Mouse (Mus musculus): ENCODE results near the gene Gabra1.
A peak's percentile ranks its signal among the peaks of the same experiment; 100 is the strongest.

Gabra1 gene

DNA sequence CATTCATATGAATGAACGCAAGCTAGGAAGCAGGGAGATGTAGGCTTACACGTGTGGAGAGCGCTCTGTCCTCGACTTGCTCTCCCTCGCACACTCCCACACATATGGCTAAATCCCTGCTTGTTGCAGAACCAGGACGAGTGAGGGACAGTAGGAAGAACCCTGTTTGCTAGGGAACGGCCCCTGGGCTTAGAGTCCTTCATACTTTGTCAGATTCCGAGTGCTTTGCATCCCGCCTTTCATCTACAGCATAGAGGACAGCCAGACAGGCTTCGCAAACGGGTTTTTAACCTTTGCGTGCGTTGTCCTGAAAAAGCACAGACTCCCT is at the start of gene Gabra1:
TSS of gene Gabra1 (minus strand) at position 106 of the 328 bp plus-strand sequence.
- DNase-seq, result peak; percentile 72

DNA sequence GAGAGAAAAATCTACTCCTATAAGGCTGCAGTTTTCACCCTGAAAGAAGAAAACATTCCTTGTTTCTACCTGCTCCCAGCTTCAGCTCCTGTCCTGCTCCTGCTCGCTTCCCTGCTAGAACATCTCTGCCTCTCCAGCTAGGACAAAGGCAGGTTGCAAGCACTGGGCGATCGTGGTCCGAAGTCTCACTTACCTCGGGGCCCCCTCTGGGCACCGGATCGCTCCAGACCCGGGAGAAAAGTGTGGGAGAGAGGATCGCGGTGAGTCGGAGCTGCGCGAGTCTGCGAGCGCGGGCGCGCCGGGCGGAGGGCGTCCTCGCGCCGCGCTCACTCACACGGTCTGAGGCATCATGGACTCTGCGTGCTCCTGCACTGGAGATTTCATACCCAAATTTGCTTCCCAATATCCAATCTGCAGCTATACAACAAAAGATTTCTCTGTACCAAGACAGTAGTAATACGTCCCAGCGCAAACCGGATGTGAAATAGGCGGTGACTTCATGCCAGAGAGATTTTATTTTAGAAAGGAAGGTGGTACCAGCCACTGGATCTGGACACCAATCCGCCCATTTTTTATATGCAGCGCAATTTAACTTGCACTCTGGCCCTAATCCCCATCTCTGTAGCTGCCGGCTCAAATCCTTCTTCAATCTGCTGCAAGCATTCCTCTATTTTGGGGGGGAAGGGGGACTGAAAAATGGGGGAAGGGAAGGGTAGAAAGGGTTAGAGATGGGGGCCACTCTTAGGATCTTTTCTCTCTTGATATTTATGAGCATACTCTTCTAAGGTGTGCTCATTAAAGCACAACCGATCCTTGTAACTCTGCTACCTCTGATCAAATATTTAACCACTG is 531 bp downstream of the Gabra1 start:
- DNase-seq, result peak; percentile 75

- DNase-seq, result peak; percentile 47
These were observed 1.3 kb downstream of the Gabra1 start for GRCm38 (mm10) chr11:42181426-42181825.

- peak; percentile 46 for DNase-seq
These were observed 3.2 kb downstream of the Gabra1 start for GRCm38 (mm10) chr11:42179535-42179934.

- peak; percentile 71 for DNase-seq
These were observed 4.4 kb downstream of the Gabra1 start for GRCm38 (mm10) chr11:42178296-42178695.

DNA sequence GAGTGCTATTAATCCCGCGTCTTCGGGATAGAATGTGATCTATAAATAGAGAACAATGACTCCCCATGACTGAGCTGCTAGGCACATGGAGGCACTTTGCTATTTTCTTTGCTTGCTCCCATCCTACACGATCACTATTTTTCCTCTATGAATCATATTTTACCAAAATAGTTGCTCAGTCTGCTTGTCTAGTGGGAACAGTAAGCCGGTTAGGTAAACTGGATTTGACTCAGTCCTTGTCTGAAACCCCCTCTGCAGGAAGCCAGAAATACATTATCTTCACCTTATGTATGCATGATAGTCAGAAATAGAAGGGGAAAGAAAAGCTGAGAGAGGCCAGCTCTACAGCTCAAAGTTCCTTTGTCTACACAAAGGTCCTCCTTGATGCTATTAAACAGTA is 31.3 kb downstream of the Gabra1 start:
- no peak for DNase-seq

DNA sequence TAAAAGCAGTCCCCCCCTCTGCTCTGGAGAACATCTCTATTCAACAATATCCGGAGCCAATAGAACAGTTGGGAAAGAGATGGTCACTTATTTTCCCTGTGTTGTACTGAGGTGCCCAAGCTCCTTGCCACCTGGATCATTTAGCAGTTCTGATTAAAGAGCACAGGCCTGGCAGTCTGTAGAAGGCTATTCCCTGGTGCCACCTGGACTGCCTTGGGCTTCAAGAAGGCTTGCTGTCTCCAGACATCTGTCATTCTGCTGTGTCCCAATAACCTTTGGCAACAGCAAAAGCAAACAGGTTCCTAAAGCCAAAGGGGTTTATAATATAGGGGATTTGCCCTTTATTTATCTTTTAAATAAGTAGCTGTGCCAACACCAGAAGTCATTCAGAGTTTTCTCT is 65.8 kb downstream of the Gabra1 start:
- peak; percentile 85 for DNase-seq

DNA sequence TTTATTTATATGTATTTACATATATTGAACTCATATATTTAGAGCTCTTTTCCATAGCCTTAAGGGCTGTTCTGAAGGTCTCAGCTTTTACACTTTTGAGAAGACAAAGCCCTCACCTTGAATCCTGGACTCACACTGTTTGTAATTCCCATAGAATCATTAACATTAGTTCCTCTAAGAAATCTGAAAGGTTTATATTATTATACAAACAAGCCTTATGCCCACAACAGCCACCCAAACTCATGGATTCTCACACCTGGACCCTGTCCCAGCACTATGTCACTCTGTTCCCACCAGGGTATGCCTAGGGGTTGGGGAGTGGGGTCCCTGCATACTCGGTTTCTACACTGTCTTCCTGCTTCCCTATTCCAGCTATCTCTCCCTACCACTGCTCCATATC is 72.7 kb downstream of the Gabra1 start:
- DNase-seq, result no peak

- no peak for DNase-seq
These were observed 73.1 kb downstream of the Gabra1 start for GRCm38 (mm10) chr11:42109627-42110026.

GRCm38 (mm10) chr11:42095556-42095955 is 87.2 kb downstream of the Gabra1 start:
- DNase-seq, result no peak
